Mouse (Mus musculus) embryonic fibroblast, embryonic 13.5 days (primary cell): ENCODE measurements around the gene Raet1d. TPM values are rescaled to one million over a fixed set of nuclear protein-coding genes. Genes with fewer than 3 reads are reported as not detected.
A peak's percentile ranks its signal among the peaks of the same experiment; 100 is the strongest.
"Not testable (repeated sequence)": the region's sequence is repeated elsewhere in the genome, so short reads cannot be mapped to it uniquely, and the experiment has no call there.

Experiments
- H3K27ac ChIP-seq: 2 replicates; pipeline ENCODE4 v1.5.1; 2012; ENCODE audit warnings: low read length, control low read depth, inconsistent platforms; ENCODE audit not compliant: insufficient read depth
- H3K4me1 ChIP-seq: 2 replicates; pipeline ENCODE4 v1.6.1; 2011; ENCODE audit warnings: low read length; ENCODE audit not compliant: control insufficient read depth, insufficient read depth
- H3K4me3 ChIP-seq: 2 replicates; pipeline ENCODE4 v1.5.1; 2011; ENCODE audit warnings: mild to moderate bottlenecking, control low read depth, low read length; ENCODE audit not compliant: insufficient read depth
- CTCF ChIP-seq: IDR thresholded peaks from 2 replicates; pipeline ENCODE4 v1.5.1; 2011; ENCODE audit warnings: mild to moderate bottlenecking, control low read depth, low read length, moderate library complexity, borderline replicate concordance; ENCODE audit not compliant: insufficient read depth
- polyA plus RNA-seq: library from polyadenylated mRNA; stranded (reverse); fragments of >200 nt; gene quantifications from 2 replicates; pipeline ENCODE4 v1.2.4, GENCODE M21; 2011; ENCODE audit warnings: low read depth; ENCODE audit not compliant: missing spikeins, insufficient read length

Gene Raet1d
- polyA plus RNA-seq, 1 experiment, result 29.8 TPM

DNA sequence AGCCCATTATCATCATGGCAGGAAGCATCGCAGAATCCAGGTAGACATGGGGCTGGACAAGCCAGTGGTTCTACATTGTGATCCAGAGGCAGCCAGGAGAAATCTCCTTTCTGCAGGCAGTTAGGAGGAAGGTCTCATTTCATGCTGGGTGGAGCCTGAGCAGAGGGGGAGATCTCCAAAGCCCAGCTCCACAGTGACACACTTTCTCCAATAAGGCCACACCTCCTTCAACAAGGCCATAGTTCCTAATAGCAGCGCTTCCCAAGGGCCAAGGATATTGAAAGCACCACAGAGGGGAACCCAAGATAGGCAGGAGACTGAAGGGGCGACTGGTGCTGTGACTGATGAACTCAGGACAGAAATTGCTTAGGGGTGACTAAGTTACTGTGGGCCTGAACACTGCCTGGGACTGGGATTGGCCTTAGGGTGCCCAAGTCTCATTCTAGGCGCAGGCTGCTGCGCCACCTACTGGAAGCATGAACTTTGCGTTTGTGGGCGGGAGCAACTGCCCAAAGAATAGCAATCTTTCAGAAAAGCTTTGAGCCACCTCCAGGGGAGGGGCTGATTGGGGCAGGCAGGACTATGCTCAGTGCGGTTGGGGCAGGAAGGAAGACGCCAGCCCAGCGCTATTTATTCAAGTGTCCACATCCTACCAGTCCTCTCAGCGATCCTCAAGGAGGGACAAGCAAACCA, 42.0 kb downstream of the Raet1d start:
- H3K27ac ChIP-seq, H3K4me3 ChIP-seq, H3K4me1 ChIP-seq: not testable (repeated sequence)
- TF ChIP-seq CTCF, result peak; percentile 57

DNA sequence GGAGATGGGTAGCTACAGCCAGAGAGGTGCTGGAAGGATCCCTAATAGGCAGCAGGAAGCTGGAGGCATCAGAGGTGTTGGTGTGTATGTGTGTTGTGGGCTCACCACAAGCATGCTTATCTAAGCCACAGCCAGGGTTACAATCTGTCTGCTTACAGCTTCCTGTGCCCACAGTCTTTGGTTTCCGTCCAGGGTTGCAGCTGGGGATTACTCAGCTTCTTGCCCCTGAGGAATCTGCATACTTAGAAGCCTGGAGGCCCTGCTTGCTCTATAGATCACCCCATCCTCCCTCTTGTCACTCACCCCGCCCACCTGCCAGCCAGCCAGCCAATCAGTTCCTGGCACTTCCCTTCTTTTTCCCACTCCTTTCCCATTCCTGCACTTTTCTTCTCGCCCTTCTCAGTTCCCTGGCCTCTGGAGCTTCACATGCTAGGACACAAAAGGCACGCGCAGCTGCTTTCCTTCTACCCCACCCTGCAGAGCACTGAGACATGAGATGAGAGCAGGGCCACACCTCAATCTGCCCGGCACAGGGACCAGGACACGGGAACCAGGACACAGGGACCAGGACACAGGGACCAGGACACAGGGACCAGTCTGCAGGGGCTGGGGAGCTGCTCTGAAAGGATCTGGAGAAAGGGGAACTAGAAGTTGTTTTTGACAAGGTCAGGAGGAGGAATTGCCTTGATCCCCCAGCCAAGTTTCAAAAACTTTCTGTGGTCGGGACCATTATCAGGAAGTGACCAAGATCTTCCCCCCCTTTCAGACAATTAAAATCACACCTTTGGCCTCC, 53.5 kb downstream of the Raet1d start:
- not testable (repeated sequence) for H3K4me1 ChIP-seq, H3K27ac ChIP-seq, H3K4me3 ChIP-seq

Other genes with a start within 250 kb of the Raet1d start
- 1.7 and 2.2 TPM in 2 replicates for gene E030030I06Rik, start 211.3 kb upstream of the Raet1d start, polyA plus RNA-seq
- gene Raet1e, start 202.0 kb upstream of the Raet1d start, polyA plus RNA-seq, result 39.7 and 56.9 TPM in 2 replicates
- gene H60b, start 202.0 kb upstream of the Raet1d start, polyA plus RNA-seq, result 0.77 and 4.3 TPM in 2 replicates